Comparison of ENCODE assay signal across 17 mouse cellular contexts in genomic region chr5:65926666-65927065, GRCm38 (mm10). TPM values are rescaled to one million over a fixed set of nuclear protein-coding genes. Genes with fewer than 3 reads are reported as not detected.
"Had no signal": no experiment of that assay in that cellular context is flagged by ENCODE, and none has a peak within 500 bp of the region (broad histone marks: within the 10 kb centered on the region; RNA-seq: fewer than 3 reads in every experiment).

No protein-coding gene starts in this region.

- H3K27me3 ChIP-seq: intestine, embryonic 15.5 days; limb, embryonic 15.5 days; liver, embryonic 13.5 days; midbrain, embryonic 13.5 days; stomach, embryonic 15.5 days had no signal

- H3K36me3 ChIP-seq: intestine, embryonic 15.5 days; limb, embryonic 15.5 days; liver, embryonic 13.5 days; midbrain, embryonic 13.5 days; stomach, embryonic 15.5 days had no signal

- H3K9me3 ChIP-seq: intestine, embryonic 15.5 days; limb, embryonic 15.5 days; liver, embryonic 13.5 days; midbrain, embryonic 13.5 days; stomach, embryonic 15.5 days had no signal

- DNase-seq: kidney, adult 2 months; kidney, postnatal 25 days; layer of hippocampus, adult 9-11 months; layer of hippocampus, postnatal 36 days; liver, embryonic 13.5 days; lung, adult 18-20 months; right cerebral cortex, postnatal 14 days had no signal

- H3K4me2 ChIP-seq: intestine, embryonic 15.5 days; limb, embryonic 15.5 days; liver, embryonic 13.5 days; midbrain, embryonic 13.5 days; stomach, embryonic 15.5 days had no signal

- ATAC-seq: intestine, embryonic 15.5 days; midbrain, embryonic 13.5 days had no signal

- H3K4me3 ChIP-seq: intestine, embryonic 15.5 days; limb, embryonic 15.5 days; liver, embryonic 13.5 days; midbrain, embryonic 13.5 days; stomach, embryonic 15.5 days had no signal

- H3K9ac ChIP-seq: intestine, embryonic 15.5 days; limb, embryonic 15.5 days; liver, embryonic 13.5 days; midbrain, embryonic 13.5 days; stomach, embryonic 15.5 days had no signal

- H3K4me1 ChIP-seq: intestine, embryonic 15.5 days; limb, embryonic 15.5 days; liver, embryonic 13.5 days; midbrain, embryonic 13.5 days; stomach, embryonic 15.5 days had no signal

- H3K27ac ChIP-seq: intestine, embryonic 15.5 days; limb, embryonic 15.5 days; liver, embryonic 13.5 days; midbrain, embryonic 13.5 days; stomach, embryonic 15.5 days had no signal

RNA-seq across cellular contexts. Expression of gene Chrna9, which starts 8.1 kb away (rescaled TPM):
- total RNA-seq: layer of hippocampus, adult 18-20 months; layer of hippocampus, postnatal 36 days; left cerebral cortex, adult 8-10 months; left cerebral cortex, postnatal 25 days; midbrain, postnatal 0 days had no signal
- polyA plus RNA-seq: intestine, embryonic 15.5 days; kidney, adult 2 months; liver, embryonic 13.5 days; midbrain, embryonic 13.5 days; midbrain, postnatal 0 days; neural tube, embryonic 14.5 days; stomach, embryonic 15.5 days; urinary bladder, adult 2 months had no signal
